Mouse (Mus musculus): ENCODE measurements at regions not wholly inside any gene's neighbourhood (a gene's known extent, or its start where the extent isn't known, plus 50 kb on each side); places are given as distances from the start of the nearest gene placed in this dataset.

DNA sequence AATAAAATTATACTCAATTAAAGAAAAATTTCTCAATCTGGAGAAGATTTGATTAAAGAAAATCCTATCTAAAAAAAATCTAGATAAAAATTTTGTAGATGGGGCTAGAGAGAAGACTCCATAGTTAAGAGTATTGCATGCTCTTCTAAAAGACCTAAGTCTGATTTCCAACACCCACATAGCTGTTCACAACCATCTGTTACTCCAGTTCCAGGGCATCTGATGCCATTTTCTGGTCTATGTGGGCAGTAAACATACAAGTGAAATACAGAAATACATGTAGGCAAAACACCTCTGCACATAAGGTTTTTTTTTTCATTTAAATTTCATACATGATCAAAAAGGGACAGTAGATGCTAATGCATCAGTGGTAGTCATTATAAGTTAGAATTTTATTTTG is 418.4 kb upstream of the 5930422O12Rik start:
- TF ChIP-seq EP300 (IDR thresholded peaks at IDR 0.05), result no peak
- no peak for TF ChIP-seq CTCF (IDR thresholded peaks at IDR 0.05)
- Histone ChIP-seq H3K9ac (replicated peaks; ENCODE audit: low read depth) (no peak overlapping the region), H3K9me3 (ENCODE audit: low read length) (no peaks in the 10 kb centered on the region), H3K27me3 (replicated peaks; ENCODE audit: insufficient read depth, low read length) (no peaks in the 10 kb centered on the region), H3K4me3 (ENCODE audit: low read depth, low read length) (no peak overlapping the region), H3K4me1 (ENCODE audit: insufficient read depth, low read depth, low read length) (no peaks in the 10 kb centered on the region), H3K4me2 (replicated peaks; ENCODE audit: low read depth, low read length) (no peak overlapping the region), H3K27ac (ENCODE audit: low read length) (no peak overlapping the region), H3K36me3 (ENCODE audit: insufficient read depth, low read length) (no peaks in the 10 kb centered on the region)
- no peak for DNase-seq (ENCODE audit: low spot score)
- no peak for ATAC-seq

DNA sequence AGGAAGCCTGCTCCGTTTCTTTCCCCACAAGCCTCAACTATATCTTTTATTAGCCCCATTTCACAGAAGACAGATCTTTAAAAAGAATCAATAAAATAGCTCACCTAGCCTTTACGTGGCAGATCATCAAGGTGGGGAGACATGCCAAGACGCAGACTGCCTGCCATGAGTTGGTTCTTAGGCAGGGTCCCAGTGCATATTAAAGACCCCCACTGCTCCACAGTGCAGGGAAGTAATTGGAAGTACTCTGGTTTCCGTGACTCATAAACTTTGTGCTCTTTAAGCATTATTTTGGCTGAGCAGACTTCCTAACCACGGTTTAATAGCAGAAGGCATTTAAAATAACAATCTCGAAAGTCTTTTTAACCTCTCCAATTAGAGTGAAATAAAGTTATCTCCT is 415.7 kb upstream of the 5930422O12Rik start:
- ATAC-seq, result no peak
- WGBS, result 75% methylated on average over 6 of the region's 6 CpGs
- Histone ChIP-seq H3K9ac (replicated peaks; ENCODE audit: low read depth) (no peak overlapping the region), H3K4me2 (replicated peaks; ENCODE audit: low read depth, low read length) (no peak overlapping the region), H3K36me3 (ENCODE audit: insufficient read depth, low read length) (no peaks in the 10 kb centered on the region), H3K27ac (ENCODE audit: low read length) (no peak overlapping the region), H3K4me1 (ENCODE audit: insufficient read depth, low read depth, low read length) (no peaks in the 10 kb centered on the region), H3K9me3 (ENCODE audit: low read length) (no peaks in the 10 kb centered on the region), H3K4me3 (ENCODE audit: low read depth, low read length) (no peak overlapping the region), H3K27me3 (replicated peaks; ENCODE audit: insufficient read depth, low read length) (no peaks in the 10 kb centered on the region)
- DNase-seq (ENCODE audit: low spot score), result no peak
- TF ChIP-seq EP300 (IDR thresholded peaks at IDR 0.05) (no peak), CTCF (IDR thresholded peaks at IDR 0.05) (no peak)

DNA sequence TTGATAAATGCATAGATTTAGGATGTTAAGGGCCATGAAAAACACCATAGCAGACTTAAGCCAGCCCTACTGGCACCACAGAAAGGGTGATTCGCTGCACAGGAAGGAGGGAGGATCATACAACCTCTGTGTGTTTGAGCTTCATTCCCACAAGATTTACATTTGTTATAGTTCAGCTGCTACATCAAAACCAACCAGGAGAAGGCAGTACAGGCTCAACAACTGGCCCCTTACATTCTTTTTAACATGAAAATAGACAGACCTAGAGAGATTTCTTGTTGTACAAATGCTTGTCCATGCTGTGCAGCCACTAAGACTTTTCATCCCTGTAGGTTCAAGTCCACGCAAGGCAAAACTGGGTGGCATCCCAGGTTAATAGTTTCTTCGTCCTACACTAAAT is 412.6 kb upstream of the 5930422O12Rik start:
- no peak for ATAC-seq
- 0 out of 2 replicates have a peak, but pooled peaks have one; percentile 8 for TF ChIP-seq CTCF (IDR thresholded peaks at IDR 0.05)
- TF ChIP-seq EP300 (IDR thresholded peaks at IDR 0.05), result no peak
- H3K36me3 ChIP-seq (ENCODE audit: insufficient read depth, low read length), result no peaks in the 10 kb centered on the region
- H3K4me3 ChIP-seq (ENCODE audit: low read depth, low read length), result no peak overlapping the region
- no peaks in the 10 kb centered on the region for H3K27me3 ChIP-seq (replicated peaks; ENCODE audit: insufficient read depth, low read length)
- no peaks in the 10 kb centered on the region for H3K9me3 ChIP-seq (ENCODE audit: low read length)
- no peak overlapping the region for H3K4me2 ChIP-seq (replicated peaks; ENCODE audit: low read depth, low read length)
- no peak overlapping the region for H3K9ac ChIP-seq (replicated peaks; ENCODE audit: low read depth)
- no peak overlapping the region for H3K27ac ChIP-seq (ENCODE audit: low read length)
- no peak for DNase-seq (ENCODE audit: low spot score)
- 78% methylated on average over 3 of the region's 3 CpGs for WGBS
- H3K4me1 ChIP-seq (ENCODE audit: insufficient read depth, low read depth, low read length), result no peaks in the 10 kb centered on the region

DNA sequence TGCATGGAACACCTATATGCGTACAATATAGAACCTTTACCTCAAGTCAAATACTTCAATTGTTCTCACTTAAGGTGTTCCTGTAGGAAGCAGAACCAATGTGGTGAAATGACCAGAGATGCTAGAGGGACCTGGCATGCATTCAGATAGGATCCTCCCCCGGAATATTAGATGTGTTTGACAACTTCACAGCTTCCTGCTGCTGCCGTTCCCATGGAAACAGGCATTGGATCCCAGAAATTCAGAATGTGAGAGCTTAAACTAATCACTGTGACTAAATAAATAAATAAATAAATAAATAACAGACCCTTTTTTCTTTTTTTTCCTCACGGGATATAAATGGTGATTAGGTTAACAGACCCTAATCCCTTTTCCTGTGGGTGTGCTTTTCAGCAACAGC is 401.5 kb upstream of the 5930422O12Rik start:
- Histone ChIP-seq H3K4me2 (replicated peaks; ENCODE audit: low read depth, low read length) (no peak overlapping the region), H3K4me1 (ENCODE audit: insufficient read depth, low read depth, low read length) (no peaks in the 10 kb centered on the region), H3K9ac (replicated peaks; ENCODE audit: low read depth) (no peak overlapping the region), H3K27ac (ENCODE audit: low read length) (no peak overlapping the region), H3K4me3 (ENCODE audit: low read depth, low read length) (no peak overlapping the region), H3K27me3 (replicated peaks; ENCODE audit: insufficient read depth, low read length) (no peaks in the 10 kb centered on the region), H3K9me3 (ENCODE audit: low read length) (no peaks in the 10 kb centered on the region), H3K36me3 (ENCODE audit: insufficient read depth, low read length) (no peaks in the 10 kb centered on the region)
- DNase-seq (ENCODE audit: low spot score), result no peak
- TF ChIP-seq EP300 (IDR thresholded peaks at IDR 0.05), result no peak
- TF ChIP-seq CTCF (IDR thresholded peaks at IDR 0.05), result no peak
- ATAC-seq, result no peak
- WGBS, result 61% methylated on average over 4 of the region's 4 CpGs

DNA sequence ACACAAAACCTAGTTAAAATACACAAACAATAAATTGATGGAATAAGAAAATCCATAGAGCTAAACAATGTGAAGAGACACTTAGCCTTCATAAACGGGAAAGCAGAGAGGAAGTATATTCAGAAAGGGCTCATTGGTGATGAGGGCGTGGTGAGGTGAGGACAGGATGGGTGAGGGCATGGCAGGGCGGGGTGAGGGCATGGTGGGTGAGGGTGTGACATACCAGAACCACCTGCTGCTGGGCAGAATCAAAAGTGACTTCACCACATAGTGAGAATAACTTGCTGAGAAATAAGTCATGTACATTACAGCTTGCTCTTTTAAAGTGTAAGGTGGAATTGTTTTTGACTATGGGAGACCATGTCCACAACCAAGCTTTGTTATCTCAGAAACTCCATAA is 399.1 kb upstream of the 5930422O12Rik start:
- Histone ChIP-seq H3K27ac (ENCODE audit: low read length) (no peak overlapping the region), H3K9me3 (ENCODE audit: low read length) (no peaks in the 10 kb centered on the region), H3K4me3 (ENCODE audit: low read depth, low read length) (no peak overlapping the region), H3K9ac (replicated peaks; ENCODE audit: low read depth) (no peak overlapping the region), H3K4me2 (replicated peaks; ENCODE audit: low read depth, low read length) (no peak overlapping the region), H3K27me3 (replicated peaks; ENCODE audit: insufficient read depth, low read length) (no peaks in the 10 kb centered on the region), H3K4me1 (ENCODE audit: insufficient read depth, low read depth, low read length) (no peaks in the 10 kb centered on the region), H3K36me3 (ENCODE audit: insufficient read depth, low read length) (no peaks in the 10 kb centered on the region)
- ATAC-seq (no peak), DNase-seq (ENCODE audit: low spot score) (no peak)
- no peak for TF ChIP-seq EP300 (IDR thresholded peaks at IDR 0.05)
- no peak for TF ChIP-seq CTCF (IDR thresholded peaks at IDR 0.05)
- WGBS, result 51% methylated on average over 3 of the region's 3 CpGs

DNA sequence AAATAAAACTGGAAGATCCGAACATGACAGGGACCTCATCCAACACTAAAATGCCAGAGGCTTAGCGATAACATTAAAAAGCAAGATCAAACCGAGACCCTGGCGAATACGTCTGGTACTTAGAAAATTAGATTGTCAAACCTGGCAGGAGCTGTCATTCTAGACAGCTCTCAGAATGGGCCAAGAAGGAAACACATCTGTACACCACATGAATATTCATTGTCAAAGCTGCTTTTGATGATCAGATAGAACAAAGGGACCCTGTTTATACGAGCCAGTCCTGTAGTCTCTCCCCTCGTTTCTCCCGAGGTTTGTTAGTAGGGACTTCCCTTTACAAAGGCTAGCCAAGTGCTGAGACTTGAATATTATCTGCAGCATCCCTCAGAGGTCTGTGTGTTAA is 376.5 kb upstream of the 5930422O12Rik start:
- no peak overlapping the region for H3K4me2 ChIP-seq (replicated peaks; ENCODE audit: low read depth, low read length)
- no peaks in the 10 kb centered on the region for H3K27me3 ChIP-seq (replicated peaks; ENCODE audit: insufficient read depth, low read length)
- no peak overlapping the region for H3K4me3 ChIP-seq (ENCODE audit: low read depth, low read length)
- no peaks in the 10 kb centered on the region for H3K4me1 ChIP-seq (ENCODE audit: insufficient read depth, low read depth, low read length)
- no peak overlapping the region for H3K27ac ChIP-seq (ENCODE audit: low read length)
- WGBS, result 80% methylated on average over 8 of the region's 8 CpGs
- ATAC-seq (no peak), DNase-seq (ENCODE audit: low spot score) (no peak)
- H3K9me3 ChIP-seq (ENCODE audit: low read length), result no peaks in the 10 kb centered on the region
- H3K36me3 ChIP-seq (ENCODE audit: insufficient read depth, low read length), result no peaks in the 10 kb centered on the region
- H3K9ac ChIP-seq (replicated peaks; ENCODE audit: low read depth), result no peak overlapping the region
- no peak for TF ChIP-seq EP300 (IDR thresholded peaks at IDR 0.05)
- TF ChIP-seq CTCF (IDR thresholded peaks at IDR 0.05), result no peak

DNA sequence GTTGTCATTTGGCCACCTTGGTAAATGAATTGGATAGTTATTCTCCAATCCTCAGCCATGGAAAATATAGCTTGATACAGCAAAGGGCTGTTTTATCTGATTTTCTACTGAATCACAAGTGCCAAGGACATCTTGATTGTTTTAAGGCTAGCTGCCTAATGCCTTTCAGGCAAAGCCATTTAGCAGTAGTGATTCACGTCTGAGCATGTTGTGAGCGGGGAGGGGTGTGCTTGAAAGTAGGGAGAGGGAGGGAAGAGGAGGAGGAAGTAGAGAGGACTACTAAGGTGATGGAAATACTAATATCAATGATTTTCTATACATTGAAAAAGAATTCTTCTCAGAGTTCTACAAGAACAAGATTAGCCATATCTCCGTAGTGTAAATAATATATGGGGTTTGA is 362.9 kb upstream of the 5930422O12Rik start:
- Histone ChIP-seq H3K4me1 (ENCODE audit: insufficient read depth, low read depth, low read length) (no peaks in the 10 kb centered on the region), H3K9ac (replicated peaks; ENCODE audit: low read depth) (no peak overlapping the region), H3K4me3 (ENCODE audit: low read depth, low read length) (no peak overlapping the region), H3K36me3 (ENCODE audit: insufficient read depth, low read length) (no peaks in the 10 kb centered on the region), H3K4me2 (replicated peaks; ENCODE audit: low read depth, low read length) (no peak overlapping the region), H3K27me3 (replicated peaks; ENCODE audit: insufficient read depth, low read length) (no peaks in the 10 kb centered on the region), H3K27ac (ENCODE audit: low read length) (no peak overlapping the region), H3K9me3 (ENCODE audit: low read length) (no peaks in the 10 kb centered on the region)
- DNase-seq (ENCODE audit: low spot score) (no peak), ATAC-seq (no peak)
- WGBS, result 85% methylated on average over 3 of the region's 3 CpGs
- TF ChIP-seq EP300 (IDR thresholded peaks at IDR 0.05), result no peak
- no peak for TF ChIP-seq CTCF (IDR thresholded peaks at IDR 0.05)
